Mouse (Mus musculus): ENCODE data around the gene Marveld2. TPM values are rescaled to one million over a fixed set of nuclear protein-coding genes. Genes with fewer than 3 reads are reported as not detected.
A peak's percentile ranks its signal among the peaks of the same experiment; 100 is the strongest.

The Marveld2 gene
- total RNA-seq, 2 experiments from 2014 or later = 1.2 to 2.4 TPM

DNA sequence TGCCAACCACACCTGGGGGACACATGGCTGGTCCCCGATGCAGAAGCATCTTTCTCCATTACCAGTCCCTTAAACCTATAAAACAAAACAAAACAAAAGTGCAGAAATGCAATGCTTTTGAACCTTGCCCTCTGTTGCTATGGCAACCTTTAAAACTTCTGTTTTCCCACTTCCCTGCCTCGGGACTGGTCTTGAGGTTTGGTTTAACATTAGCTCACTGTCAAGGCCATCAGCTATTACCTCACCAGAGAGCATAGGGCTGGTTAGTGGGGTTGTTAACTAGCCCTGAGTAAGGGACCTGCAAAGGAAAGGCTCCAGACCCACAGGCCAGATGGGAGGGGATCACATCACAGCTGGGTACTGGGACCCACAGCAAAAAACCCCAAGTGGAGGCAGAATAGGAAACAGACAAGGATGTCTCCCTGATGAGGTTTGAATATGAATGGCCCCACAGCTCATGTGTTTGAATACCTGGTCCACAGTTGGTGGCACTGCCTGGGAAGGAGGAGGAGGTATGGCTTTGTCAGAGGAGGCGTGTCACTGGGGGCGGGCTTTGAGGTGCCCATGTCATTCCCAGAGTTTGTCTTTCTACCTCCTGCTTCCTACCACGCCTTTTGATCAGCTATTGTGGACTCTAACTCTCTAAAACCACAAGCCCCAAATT, 14.4 kb downstream of the Marveld2 start:
- intact Hi-C loops (cut with DNase I) = no loop called here
- no peak for DNase-seq (ENCODE audit: low spot score in 2 of 2)

DNA sequence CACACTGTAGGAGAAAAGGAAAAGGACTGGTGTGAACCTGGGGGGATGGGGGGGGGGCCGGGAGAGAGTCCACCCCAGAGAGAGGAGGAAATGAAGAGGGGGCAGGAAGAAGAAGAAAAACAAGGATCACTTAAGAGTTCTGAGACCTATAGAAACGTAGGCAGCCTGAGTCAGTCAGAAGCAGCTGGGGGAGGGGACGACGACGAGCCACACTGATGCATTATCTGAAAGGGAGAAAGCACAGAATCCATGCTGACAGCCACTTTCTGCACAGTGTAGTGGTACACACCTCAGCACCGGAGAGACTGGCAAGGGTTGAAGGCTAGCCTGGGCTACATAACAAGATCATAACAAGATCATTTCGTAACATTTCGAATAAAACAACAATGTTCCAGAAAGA, 15.7 kb downstream of the Marveld2 start:
- no peak for DNase-seq (ENCODE audit: low spot score in 2 of 2)
- intact Hi-C loops (cut with DNase I) = no loop called here

DNA sequence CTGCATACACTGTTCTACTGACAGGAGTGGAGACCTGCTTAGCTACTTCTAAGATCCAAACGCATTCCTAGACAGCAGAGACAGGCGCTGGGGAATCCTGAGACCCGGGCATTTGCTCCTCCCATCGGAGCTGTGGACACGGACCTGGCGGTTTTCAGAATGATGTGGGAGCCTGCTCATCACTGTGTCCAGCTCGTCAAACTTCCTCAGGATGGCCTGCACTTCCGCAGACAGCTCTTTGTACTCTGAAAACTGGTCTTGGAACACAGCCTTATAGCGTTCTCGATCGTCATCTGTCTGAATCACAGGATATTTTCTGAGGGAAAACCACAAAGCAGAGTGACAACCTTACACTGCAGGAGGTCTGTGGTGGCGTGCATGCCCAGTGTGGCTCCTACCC, 16.5 kb downstream of the Marveld2 start:
- DNase-seq (ENCODE audit: low spot score in 2 of 2) = no peak
- intact Hi-C loops (cut with DNase I) = no loop called here

DNA sequence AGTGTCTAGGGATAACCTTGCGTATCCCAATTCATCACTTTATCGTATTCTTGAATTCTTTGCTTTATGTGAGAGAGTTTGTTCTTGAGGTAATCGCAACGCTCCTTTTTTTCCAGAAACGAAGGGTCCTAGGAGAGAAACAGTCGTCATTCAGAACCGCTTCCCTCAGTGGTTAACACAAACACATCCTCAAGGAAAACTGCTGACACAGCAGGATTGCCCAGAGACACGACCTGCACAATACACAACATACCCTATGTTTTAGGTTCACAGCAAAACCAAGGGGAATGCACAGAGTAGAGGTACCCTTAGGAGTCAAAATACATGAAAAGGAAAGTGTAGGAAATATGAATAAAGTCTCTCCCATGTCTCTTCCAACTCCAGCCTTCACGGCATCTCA, 19.5 kb downstream of the Marveld2 start:
- intact Hi-C loops (cut with DNase I) = no loop called here
- DNase-seq (ENCODE audit: low spot score in 2 of 2) = no peak

DNA sequence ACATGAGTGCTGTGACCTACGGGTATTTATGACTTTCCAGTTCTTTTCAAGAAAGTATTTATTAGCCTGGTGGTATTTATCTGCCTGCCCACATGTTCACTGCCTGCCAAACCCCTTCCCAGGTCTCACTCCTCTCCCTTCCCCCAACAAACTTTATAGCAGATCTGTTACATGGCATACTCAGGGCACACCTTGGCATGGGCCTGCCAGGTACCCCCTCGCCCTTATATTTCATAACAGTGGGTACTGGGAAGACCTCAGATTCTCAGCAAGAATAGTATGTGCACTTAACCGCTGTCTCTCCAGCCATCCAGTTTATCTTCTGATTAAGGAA, 21.3 kb downstream of the Marveld2 start:
- no peak for DNase-seq (ENCODE audit: low spot score in 2 of 2)
- intact Hi-C loops (cut with DNase I) = no loop called here

DNA sequence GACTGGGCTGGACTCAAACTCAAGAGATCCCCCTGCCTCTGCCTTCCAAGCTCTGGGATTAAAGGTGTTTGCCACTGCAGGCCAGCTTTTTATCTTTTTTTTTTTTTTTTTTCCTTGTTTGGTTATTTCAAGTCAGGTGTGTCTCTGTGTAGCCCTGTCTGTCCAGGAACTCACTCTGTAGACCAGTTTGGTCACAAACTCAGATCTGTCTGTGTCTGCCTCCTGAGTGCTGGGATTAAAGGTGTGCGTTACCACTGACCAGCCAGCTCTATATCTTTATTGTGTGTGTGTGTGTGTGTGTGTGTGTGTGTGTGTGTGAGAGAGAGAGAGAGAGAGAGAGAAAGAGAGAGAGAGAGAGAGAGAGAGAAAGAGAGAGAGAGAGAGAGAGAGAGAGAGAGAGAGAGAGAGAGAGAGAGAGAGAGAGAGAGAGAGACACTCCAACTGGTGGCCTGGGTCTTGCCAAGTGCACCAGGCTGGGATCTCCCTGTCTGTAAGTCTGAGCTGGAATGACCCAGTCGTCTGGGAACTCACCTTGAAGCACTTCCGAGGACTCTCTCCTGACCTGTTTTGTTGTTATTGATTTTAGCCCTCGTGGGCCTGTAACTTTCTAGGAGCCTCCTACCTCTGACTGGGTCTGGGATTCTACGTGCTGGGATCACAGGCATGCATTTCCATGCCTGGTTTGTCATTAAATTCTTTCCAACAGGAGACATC, 21.8 kb downstream of the Marveld2 start:
- intact Hi-C loops (cut with DNase I) = no loop called here
- DNase-seq (ENCODE audit: low spot score in 2 of 2) = no peak

DNA sequence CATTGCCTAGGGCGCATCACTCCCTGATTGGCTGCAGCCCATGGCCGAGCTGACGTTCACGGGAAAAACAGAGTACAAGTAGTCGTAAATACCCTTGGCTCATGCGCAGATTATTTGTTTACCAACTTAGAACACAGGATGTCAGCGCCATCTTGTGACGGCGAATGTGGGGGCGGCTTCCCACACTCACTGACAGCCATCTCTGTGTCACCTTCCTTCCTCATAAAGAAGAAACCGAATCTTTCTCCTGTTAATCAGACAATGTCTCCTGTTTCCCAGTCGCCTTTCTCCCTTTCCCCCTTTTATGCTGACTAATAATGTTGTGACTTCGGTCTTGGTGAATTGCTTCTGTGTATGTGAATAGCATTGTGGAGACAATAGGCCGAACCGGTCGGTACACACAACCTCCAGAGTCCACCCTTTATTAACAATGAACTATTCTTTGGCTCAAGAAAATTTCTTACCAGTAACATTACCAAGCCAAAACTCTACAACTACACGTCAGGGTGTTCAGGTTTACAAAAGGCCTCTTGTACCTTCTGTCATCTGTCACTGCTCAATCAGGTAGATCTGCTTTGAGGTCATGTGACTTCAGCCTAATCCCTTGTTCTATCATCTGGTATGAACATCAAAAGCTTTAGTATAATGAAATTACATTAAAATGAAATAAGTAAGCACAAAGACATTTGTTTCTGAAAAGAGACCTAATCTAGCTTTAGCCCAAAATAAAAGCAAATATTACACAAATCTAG, 22.6 kb downstream of the Marveld2 start:
- peak in 1 of 2 experiments; percentile 30 for DNase-seq (ENCODE audit: low spot score in 2 of 2)
- intact Hi-C loops (cut with DNase I) = no loop called here

DNA sequence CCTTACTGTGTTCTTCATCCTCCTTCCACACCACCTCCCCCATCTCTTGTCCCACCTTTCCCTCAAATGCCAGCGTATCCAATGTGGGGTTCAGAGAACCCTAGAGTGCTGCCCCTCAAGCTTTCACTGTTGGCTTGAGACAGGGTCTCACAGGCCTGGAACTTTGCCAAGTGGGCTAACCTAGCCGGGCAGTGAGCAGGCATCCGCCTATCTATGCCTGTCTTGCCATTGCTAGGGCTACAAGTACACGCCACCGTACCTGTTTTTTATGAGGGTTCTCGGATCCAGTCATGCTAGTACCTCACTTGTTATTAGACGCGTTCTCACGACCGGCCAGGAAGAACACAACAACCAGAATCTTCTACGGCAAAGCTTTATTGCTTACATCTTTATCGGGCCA, 28.1 kb downstream of the Marveld2 start:
- no peak for DNase-seq (ENCODE audit: low spot score in 2 of 2)
- intact Hi-C loops (cut with DNase I) = no loop called here

DNA sequence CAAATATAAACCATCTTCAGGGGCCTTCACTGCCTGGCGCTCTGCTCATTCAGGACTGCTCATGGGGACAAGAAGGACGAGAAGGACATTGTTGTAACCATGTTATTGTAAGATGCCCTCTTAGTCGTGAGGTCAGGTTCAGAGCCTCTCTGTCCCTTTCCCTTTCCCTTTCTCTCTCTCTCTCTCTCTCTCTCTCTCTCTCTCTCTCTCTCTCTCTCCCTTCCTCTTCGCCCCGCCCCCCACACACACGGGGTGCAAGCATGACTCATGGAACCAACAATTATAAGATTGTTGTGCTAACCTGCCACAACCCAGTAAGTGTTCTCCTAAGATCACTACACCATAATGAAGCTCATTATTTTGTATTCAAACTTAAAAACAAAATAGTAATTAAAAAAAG, 34.6 kb downstream of the Marveld2 start:
- no peak for DNase-seq (ENCODE audit: low spot score in 2 of 2)
- intact Hi-C loops (cut with DNase I) = no loop called here

DNA sequence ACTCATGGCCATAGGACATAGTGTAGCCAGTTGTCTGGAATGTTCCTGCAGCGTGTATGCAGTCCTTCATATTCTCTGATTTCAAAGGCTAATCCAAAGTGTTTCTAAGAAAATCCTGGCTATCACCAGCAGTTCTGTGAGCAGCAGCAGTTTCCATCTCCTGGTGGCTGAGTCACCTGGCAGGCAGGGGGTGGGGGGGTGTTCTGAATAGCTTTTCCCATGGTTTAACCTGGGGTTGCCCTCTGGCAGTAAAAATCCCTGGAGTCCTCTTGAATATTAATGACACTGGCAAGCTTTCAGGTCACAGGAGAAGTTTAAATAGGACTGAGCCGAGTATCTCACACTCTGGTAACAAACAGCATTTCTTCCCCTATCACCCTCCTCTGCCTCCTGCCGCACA, 35.1 kb downstream of the Marveld2 start:
- intact Hi-C loops (cut with DNase I) = no loop called here
- no peak for DNase-seq (ENCODE audit: low spot score in 2 of 2)

DNA sequence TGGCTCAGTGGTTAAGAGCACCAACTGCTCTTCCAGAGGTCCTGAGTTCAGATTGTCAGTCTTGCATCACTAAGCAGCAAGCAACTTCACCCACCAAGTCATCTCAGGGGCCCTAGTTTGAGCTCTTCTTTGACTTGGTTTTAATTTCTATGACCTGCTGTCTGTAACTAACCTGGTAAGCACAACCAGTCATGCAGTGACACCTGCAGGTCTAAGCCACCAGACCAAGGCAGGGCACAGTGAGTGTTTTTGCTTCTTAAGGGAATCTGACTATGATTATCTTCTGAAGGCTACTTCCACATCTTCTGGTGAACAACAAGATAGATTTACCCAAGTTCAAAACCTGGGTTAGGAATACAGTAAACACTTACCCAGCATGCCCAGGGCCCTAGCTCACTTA, 36.8 kb downstream of the Marveld2 start:
- intact Hi-C loops (cut with DNase I) = no loop called here
- no peak for DNase-seq (ENCODE audit: low spot score in 2 of 2)

DNA sequence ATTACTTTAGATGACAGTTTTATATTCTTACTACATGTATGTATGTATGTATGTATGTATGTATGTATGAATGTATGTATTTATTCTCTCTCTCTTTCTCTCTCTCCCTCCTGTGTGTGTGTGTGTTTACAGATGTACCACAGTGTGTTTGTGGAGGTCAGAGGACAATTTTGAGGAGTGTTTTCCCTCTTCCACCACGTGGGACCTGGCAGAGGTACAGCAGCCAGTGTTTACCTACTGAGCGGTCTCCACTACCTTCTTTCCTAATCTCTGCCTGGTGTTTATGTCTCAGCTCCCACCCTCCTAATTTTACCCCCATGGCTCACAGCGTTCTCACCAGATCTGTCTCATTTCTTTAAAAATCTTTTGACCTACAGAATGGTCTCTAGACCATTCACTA, 37.6 kb downstream of the Marveld2 start:
- no peak for DNase-seq (ENCODE audit: low spot score in 2 of 2)
- intact Hi-C loops (cut with DNase I) = no loop called here

DNA sequence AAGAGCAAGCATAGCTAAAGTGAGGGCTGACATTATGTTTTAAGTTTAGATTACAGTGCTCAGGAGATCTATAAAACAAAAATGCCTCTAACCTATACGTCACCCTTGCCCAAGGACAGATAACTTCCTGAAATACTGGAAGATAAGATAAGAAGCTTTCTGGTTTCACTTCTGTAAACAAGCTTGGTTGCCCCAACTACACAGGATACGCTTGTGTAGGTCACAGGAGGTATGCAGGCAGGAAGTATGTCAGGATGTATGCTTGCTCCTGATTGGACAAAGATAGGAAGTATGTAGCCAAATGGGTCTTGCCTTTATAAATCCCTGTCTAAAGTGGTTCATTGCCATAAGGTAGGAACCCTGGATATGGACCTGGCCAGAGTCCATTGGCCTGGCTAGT, 40.8 kb downstream of the Marveld2 start:
- intact Hi-C loops (cut with DNase I) = no loop called here
- DNase-seq (ENCODE audit: low spot score in 2 of 2) = no peak

DNA sequence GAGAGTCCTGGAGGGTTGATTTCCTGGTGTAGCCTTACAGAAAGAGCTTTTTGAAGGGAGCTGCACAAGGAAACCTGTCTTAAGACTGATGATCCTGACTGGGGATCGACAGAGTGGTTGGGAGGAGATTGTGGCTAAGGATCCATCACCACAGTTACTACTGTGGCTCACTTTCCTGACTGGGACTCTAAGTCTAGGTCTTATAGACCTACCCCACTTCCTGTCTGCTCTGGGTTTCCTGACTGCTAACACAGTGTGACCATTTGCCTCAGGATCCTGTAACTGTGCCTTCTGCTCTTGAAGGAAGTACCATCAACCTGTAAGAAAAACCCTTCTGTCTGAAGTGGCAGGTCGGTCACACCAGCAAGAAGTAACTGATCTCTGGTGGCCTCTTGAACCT, 46.1 kb downstream of the Marveld2 start:
- intact Hi-C loops (cut with DNase I) = no loop called here
- no peak for DNase-seq (ENCODE audit: low spot score in 2 of 2)

DNA sequence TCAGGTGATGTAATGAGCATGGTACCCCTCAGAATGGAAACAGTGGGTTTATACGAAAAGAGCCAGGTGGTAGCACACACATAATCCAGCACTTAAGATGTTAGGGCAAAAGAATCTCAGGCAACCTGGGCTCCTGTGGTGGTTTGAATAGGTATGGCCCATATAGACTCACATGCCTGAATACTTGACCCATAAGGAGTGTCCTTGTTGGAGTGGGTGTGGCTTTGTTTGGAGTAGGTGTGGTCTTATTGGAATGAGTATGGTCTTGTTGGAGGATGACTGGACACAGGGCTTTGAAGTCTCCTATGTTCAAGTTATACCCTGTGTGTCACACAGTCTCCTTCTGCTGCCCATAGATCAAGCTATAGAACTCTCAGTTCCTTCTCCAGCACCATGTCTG, 48.4 kb downstream of the Marveld2 start:
- intact Hi-C loops (cut with DNase I) = no loop called here
- DNase-seq (ENCODE audit: low spot score in 2 of 2) = no peak

DNA sequence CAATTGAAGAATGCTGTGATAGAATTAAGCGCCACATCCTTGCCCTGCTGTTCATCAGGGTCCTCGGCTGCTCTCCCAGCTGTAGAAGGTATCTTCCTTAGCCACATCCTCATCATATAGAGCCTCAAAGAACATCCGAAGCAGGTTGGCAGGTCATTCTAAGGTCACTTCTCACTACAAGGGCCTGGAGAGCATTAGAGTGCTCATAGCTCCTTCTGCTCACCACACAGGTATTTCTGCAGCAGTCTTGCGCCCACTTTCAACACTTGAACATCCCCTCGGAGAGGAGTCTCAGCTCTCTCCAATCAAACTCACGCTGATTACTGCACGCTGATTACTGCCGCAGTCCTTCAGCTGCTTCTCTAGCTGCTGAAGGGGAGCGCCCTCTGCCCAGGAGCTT, 57.3 kb downstream of the Marveld2 start:
- DNase-seq (ENCODE audit: low spot score in 2 of 2) = no peak
- intact Hi-C loops (cut with DNase I) = no loop called here

DNA sequence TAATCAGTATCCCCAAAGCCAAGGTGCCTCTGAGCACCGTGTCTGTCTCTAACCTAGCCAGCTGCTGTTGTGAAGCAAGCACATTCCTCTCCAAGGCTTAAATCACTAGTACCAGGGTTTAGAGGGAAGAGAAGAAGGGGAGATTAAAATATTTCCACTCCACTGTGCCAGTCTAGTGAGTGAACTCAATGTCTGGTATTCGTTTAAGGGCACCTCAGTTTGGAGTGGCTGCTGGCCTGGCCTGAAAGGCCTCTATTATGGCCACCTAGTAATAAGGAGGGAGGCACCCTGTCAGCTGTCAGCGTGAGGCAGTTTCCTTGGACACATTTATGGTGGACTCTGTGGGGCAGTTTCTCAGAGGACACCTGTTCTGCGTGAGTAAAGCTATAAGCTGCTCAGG, 59.8 kb downstream of the Marveld2 start:
- intact Hi-C loops (cut with DNase I) = no loop called here
- no peak for DNase-seq (ENCODE audit: low spot score in 2 of 2)

DNA sequence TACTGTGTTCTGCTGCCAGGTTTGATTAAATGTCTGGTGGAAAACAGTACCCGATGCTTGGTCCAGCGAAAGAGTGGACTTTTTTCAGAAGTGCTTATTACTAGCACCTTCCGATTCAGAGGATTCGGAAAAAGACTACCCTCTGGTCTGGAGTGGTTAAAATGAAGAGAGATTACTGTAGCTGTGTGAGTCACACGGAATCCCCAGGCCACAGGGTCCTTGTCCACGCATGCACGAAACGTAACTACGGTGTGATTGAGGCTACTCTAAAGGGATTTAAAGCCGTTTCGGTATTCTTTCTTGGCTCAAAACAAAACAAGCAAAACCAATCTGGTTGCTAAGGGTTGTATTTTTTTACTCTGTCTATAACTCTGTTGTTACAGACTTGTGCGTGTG, 63.7 kb downstream of the Marveld2 start:
- DNase-seq (ENCODE audit: low spot score in 2 of 2) = peak in 1 of 2 experiments; percentile 3
- intact Hi-C loops (cut with DNase I) = no loop called here

DNA sequence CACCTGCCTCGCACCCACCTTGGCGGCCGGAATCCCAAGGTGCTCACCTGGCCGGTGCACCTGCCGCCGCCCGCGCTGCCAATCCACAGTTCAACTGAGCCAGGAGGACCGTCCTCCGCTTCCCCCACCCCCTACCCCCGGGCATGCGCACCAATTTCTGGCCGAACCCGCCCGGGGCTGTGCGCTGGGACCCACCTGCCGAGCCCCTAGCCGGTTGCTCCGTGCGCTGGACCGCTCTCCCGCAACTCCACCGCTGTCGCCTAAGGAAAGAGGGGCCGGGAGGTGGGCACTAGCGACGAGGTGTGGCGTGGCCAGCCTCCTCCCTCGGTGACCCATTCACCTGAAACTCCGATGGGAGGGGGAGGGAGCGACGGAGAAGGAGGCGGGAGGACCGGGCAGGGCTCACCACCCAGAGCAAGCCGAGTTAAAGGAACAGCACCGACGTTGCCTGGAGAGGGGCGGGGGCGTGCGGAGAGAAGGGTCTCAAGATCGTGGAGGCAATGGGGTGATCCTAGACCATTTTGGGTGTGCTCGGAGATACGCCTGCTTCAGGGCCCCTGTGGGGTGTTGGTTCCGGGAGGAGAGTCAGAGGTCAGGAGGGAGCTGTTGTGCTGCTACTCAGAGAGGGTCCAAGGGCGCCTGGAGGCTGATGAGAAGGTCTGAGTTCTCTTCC, 64.3 kb downstream of the Marveld2 start, which contains the start of gene Ocln:
Gene Ocln (minus strand): TSS at position 350 of the 673 bp plus-strand sequence.
- intact Hi-C loops (cut with DNase I) = no loop called here

DNA sequence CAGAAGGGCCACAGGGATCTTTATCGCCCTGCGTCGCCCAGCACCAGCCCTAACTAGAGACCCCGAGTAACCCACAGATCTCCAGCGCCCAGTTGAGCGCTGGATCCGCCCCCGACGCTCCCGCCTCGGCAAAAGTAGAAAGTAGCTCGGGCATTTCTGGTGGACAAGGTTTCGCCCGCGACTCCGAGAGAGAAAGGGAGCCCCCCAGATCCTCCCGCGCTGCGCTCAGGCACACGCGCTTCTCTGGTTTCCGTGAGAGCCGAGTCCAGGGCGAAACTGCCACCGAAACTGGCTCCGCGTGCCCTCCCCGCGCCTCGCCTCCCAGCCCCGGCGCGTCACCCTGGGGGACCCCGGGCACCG, 64.8 kb downstream of the Marveld2 start:
- peak in 1 of 2 experiments; percentile 7 for DNase-seq (ENCODE audit: low spot score in 2 of 2)
- intact Hi-C loops (cut with DNase I) = no loop called here

More for the DNA sequence above, 64.3 kb downstream of the Marveld2 start, which contains the start of gene Ocln:
- peak; percentile 21 to 30 for DNase-seq (ENCODE audit: low spot score in 2 of 2)
